Mouse (Mus musculus) stomach, postnatal 0 days (tissue): ENCODE data around the gene Stard13. TPM values are rescaled to one million over a fixed set of nuclear protein-coding genes. Genes with fewer than 3 reads are reported as not detected.

Experiments
- ATAC-seq: fragments of 200-750 bp; cut with Nextera tagmentation; 2 replicates; pipeline ENCODE4 v1.8.0; 2017; ENCODE audit not compliant: low FRiP score, low TSS enrichment
- DNase-seq: peaks from one replicate; pipeline ENCODE4 v3.0.0-alpha.2; 2016; ENCODE audit warnings: low spot score
- H3K27ac ChIP-seq: fragments of 300-500 bp; sonication (generic); replicated peaks from 2 replicates; pipeline ENCODE4 v1.5.1; 2014; ENCODE audit warnings: mild to moderate bottlenecking, control low read depth
- H3K27me3 ChIP-seq: fragments of 300-500 bp; sonication (generic); 2 replicates; pipeline ENCODE4 v1.6.1; 2014; ENCODE audit warnings: low read length; ENCODE audit not compliant: control insufficient read depth, insufficient read depth
- H3K36me3 ChIP-seq: fragments of 300-500 bp; sonication (generic); 2 replicates; pipeline ENCODE4 v1.6.1; 2014; ENCODE audit warnings: low read length, mixed read lengths; ENCODE audit not compliant: control insufficient read depth, insufficient read depth
- H3K4me1 ChIP-seq: fragments of 300-500 bp; sonication (generic); replicated peaks from 2 replicates; pipeline ENCODE4 v1.6.1; 2014; ENCODE audit warnings: antibody characterized with exemption; ENCODE audit not compliant: control insufficient read depth, insufficient read depth
- H3K4me2 ChIP-seq: fragments of 300-500 bp; sonication (generic); replicated peaks from 2 replicates; pipeline ENCODE4 v1.6.1; 2014; ENCODE audit warnings: low read depth, mild to moderate bottlenecking, control low read depth, moderate library complexity
- H3K4me3 ChIP-seq: fragments of 300-500 bp; sonication (generic); 2 replicates; pipeline ENCODE4 v1.5.1; 2014; ENCODE audit warnings: low read depth, low read length, control low read depth
- H3K9ac ChIP-seq: fragments of 300-500 bp; sonication (generic); 2 replicates; pipeline ENCODE4 v1.6.1; 2014; ENCODE audit warnings: mild to moderate bottlenecking, low read length, control low read depth, mixed read lengths
- H3K9me3 ChIP-seq: fragments of 300-500 bp; sonication (generic); 2 replicates; pipeline ENCODE4 v1.6.1; 2016; ENCODE audit warnings: low read length; ENCODE audit not compliant: control insufficient read depth
- CTCF ChIP-seq: IDR thresholded peaks from 2 replicates; pipeline ENCODE4 v1.5.1; 2016; ENCODE audit warnings: antibody characterized with exemption, low read depth, mild to moderate bottlenecking, moderate library complexity
- EP300 ChIP-seq: optimal IDR thresholded peaks from 2 replicates; pipeline ENCODE3; 2016; ENCODE audit warnings: antibody characterized with exemption
- WGBS: fragments of 180-500 bp; shearing (Covaris S2); extraction: QIAGEN DNeasy Blood & Tissue Kit; methylation state at CpG from one replicate; pipeline ENCODE4 v1.1.7; 2014; 5-methylcytosine and 5-hydroxymethylcytosine counted together
- polyA plus RNA-seq: library from polyadenylated mRNA; unstranded; fragments of >200 nt; fragmentation: Nextera tagmentation; extraction: Ambion mirVana; gene quantifications from 2 replicates; pipeline ENCODE4 v1.2.1, GENCODE M21; 2015

The Stard13 gene
- polyA plus RNA-seq, 1 experiment from 2014 or later, result 6.1 TPM

DNA sequence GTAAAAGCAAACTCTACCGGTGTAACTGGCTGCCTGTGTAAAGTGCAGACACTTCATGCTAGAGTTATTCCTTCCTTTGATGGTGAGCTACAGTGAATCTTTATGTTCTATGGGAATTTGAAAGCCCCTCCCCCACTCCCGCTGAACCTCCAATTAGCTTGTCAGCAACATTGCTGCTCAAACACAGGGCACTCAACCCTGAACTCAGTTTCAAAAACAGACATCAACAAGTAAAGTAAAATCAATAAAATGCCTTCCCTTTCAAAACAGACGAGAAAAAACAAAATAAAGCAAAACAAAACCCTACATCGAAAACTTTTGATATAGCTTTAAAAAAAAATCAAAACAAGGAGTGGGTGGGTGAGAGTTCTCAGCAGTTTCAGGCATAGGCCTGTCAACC lies 79.6 kb downstream of the Stard13 start:
- Histone ChIP-seq H3K4me2 (no peak overlapping the region), H3K4me1 (0 out of 2 replicates have a peak, but pooled peaks cover 5% of the 10 kb centered on the region), H3K27ac (no peak overlapping the region), H3K4me3 (no peak overlapping the region), H3K36me3 (no peaks in the 10 kb centered on the region), H3K9ac (no peak overlapping the region), H3K9me3 (no peaks in the 10 kb centered on the region), H3K27me3 (no peaks in the 10 kb centered on the region)
- TF ChIP-seq EP300 (no peak), CTCF (no peak)
- WGBS, result 66% methylated on average over 4 of the region's 4 CpGs
- no peak for DNase-seq
- ATAC-seq, result no peak

DNA sequence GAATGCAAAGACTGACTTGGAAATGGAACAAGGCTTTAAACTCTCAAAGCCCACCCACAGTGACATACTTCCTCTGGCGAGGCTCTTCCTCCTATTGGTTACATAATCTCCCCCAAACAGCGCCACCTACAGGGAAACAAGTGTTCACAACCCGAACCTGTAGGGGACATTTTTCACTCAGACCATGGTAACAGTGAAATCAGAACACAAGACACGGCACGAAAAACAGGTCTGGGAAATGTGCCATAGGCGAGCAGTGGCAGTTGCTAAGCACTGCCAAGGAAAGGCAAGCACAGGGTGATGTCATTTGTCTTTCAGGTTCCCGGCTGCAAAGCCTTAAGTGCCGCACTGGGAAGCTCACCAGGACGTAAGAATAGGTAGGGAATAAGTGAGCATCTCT lies 82.1 kb downstream of the Stard13 start:
- TF ChIP-seq EP300 (no peak), CTCF (peak; percentile 43)
- DNase-seq (no peak), ATAC-seq (no peak)
- Histone ChIP-seq H3K36me3 (no peaks in the 10 kb centered on the region), H3K4me1 (0 out of 2 replicates have a peak, but pooled peaks cover 5% of the 10 kb centered on the region), H3K4me3 (no peak overlapping the region), H3K27me3 (no peaks in the 10 kb centered on the region), H3K9ac (no peak overlapping the region), H3K9me3 (no peaks in the 10 kb centered on the region), H3K27ac (no peak overlapping the region), H3K4me2 (no peak overlapping the region)
- WGBS, result 68% methylated on average over 9 of the region's 9 CpGs

DNA sequence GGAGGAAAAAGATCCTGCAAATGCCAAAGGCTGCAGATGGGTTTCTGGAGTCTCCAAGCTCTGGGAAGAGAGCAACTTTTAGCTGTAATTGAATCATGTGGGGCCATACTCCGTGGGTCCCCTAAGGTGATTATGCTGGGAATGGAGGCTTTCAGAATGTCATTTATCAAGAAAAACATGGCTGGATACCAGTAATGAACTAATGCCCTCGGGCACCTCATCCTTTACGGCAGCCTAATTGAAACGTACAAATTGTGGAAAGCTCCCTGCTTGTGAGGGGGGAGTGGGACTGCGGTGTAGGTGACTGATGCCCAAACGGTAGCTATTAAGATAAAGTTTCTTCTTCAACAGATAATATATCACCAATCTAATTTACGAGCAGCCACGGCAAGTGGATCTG lies 84.1 kb downstream of the Stard13 start:
- Histone ChIP-seq H3K9me3 (no peaks in the 10 kb centered on the region), H3K9ac (no peak overlapping the region), H3K27ac (no peak overlapping the region), H3K4me3 (no peak overlapping the region), H3K4me2 (no peak overlapping the region), H3K4me1 (no peaks in the 10 kb centered on the region), H3K36me3 (no peaks in the 10 kb centered on the region), H3K27me3 (no peaks in the 10 kb centered on the region)
- 51% methylated on average over 8 of the region's 8 CpGs for WGBS
- ATAC-seq, result no peak
- no peak for DNase-seq
- no peak for TF ChIP-seq EP300
- no peak for TF ChIP-seq CTCF

DNA sequence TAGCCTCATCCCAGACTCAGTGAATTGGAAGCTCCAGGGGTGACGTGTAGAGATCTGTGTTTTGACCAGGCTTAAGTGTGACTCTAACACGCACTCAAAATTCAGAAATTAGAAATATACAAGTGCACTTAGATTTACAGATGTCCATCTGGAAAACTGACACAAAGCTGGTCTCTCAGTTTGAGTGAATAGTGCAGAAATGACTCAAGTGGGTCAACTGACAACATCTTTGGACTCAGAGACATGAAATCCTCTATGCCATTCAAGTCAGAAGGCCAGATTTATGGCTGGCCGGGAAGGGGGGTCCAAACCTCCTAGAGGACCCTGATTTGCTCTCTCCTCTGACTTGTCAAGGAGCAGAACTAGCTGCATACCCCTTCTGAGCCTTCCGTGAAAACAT lies 85.6 kb downstream of the Stard13 start:
- TF ChIP-seq CTCF (no peak), EP300 (no peak)

DNA sequence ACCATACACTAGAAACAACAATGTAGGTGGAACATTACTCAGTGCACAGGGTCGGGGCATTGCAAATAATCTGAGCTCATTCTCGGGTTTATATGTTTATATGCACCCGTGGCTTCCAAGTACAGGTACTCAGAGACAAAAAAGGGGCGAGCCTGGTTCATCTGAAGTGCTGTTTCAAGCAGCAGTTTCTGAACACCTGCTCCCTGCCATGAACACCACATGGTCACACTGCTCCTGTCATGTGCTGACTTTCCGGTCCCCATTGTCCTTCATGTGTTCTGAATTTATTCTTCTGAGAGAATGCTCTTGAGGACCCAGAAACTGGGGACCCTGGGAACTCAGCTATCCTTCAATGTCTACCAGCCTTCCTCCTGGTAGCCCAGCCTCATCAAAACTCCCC lies 87.8 kb downstream of the Stard13 start:
- H3K9ac ChIP-seq, result no peak overlapping the region
- no peaks in the 10 kb centered on the region for H3K9me3 ChIP-seq
- DNase-seq (no peak), ATAC-seq (no peak)
- H3K4me1 ChIP-seq, result 0 out of 2 replicates have a peak, but pooled peaks cover 6% of the 10 kb centered on the region
- TF ChIP-seq EP300 (no peak), CTCF (no peak)
- H3K36me3 ChIP-seq, result no peaks in the 10 kb centered on the region
- H3K27ac ChIP-seq, result no peak overlapping the region
- no peak overlapping the region for H3K4me3 ChIP-seq
- WGBS, result 69% methylated on average over 5 of the region's 5 CpGs
- no peaks in the 10 kb centered on the region for H3K27me3 ChIP-seq
- H3K4me2 ChIP-seq, result no peak overlapping the region

More for the DNA sequence above, 85.6 kb downstream of the Stard13 start:
- ATAC-seq (no peak), DNase-seq (no peak)
- H3K9ac ChIP-seq, result no peak overlapping the region
- WGBS, result 72% methylated on average over 4 of the region's 4 CpGs
- no peak overlapping the region for H3K4me2 ChIP-seq
- H3K9me3 ChIP-seq, result no peaks in the 10 kb centered on the region
- no peaks in the 10 kb centered on the region for H3K36me3 ChIP-seq
- no peak overlapping the region for H3K27ac ChIP-seq
- H3K27me3 ChIP-seq, result no peaks in the 10 kb centered on the region
- H3K4me1 ChIP-seq, result 0 out of 2 replicates have a peak, but pooled peaks cover 3% of the 10 kb centered on the region
- no peak overlapping the region for H3K4me3 ChIP-seq

DNA sequence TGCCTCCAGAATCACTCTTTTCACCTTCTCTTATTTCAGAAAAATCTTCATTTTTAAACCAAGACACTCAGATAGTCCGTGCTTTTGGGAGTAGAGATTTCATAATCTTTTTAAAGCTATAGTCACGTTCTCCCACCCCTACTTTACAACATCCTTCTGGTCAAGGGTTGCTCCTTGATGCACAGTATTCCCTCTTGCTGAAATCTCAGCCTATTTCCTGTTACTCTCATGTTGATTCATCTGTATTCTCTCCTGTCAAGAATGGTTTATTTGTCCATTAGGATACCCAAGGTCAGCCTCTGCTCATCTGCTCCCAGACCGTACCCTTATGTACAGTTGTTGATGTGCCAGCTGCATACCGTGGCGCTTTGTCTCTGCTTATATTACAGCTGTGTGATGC lies 89.7 kb downstream of the Stard13 start:
- Histone ChIP-seq H3K27me3 (no peaks in the 10 kb centered on the region), H3K27ac (no peak overlapping the region), H3K4me2 (no peak overlapping the region), H3K9me3 (no peaks in the 10 kb centered on the region), H3K4me3 (no peak overlapping the region), H3K9ac (no peak overlapping the region), H3K4me1 (0 out of 2 replicates have a peak, but pooled peaks cover 6% of the 10 kb centered on the region), H3K36me3 (no peaks in the 10 kb centered on the region)
- no peak for ATAC-seq
- 55% methylated on average over 5 of the region's 5 CpGs for WGBS
- TF ChIP-seq EP300 (no peak), CTCF (no peak)
- DNase-seq, result no peak
